Mouse (Mus musculus) liver, embryonic 14.5 days (tissue): ENCODE results near the gene Psmd1.

Source experiments
- CTCF ChIP-seq: IDR thresholded peaks from 2 replicates; pipeline ENCODE4 v1.5.1; 2016; ENCODE audit warnings: antibody characterized with exemption, low read depth, control low read depth
- EP300 ChIP-seq: IDR thresholded peaks from 2 replicates; pipeline ENCODE4 v1.6.1; 2016; ENCODE audit warnings: antibody characterized with exemption, low read depth

DNA sequence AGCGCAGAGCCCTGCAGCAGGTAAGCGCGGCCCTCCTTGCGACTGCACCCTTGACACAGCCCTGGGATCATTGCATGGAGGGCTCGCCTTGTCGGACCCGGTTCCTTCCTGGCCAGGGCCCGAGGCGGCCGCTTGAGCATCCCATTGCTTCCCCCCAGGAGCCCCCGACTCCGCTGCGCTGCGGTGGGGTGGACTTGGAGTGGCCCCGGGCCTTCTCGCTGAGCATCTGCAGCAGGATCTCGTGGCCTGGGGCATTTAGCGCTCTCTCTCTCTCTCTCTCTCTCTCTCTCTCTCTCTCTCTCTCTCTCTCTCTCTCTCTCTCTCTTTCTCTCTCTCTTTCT, 90.6 kb downstream of the Psmd1 start:
- no peak for TF ChIP-seq CTCF
- TF ChIP-seq EP300, result no peak
